Mouse (Mus musculus): ENCODE data around the gene Wdr6. TPM values are rescaled to one million over a fixed set of nuclear protein-coding genes. Genes with fewer than 3 reads are reported as not detected.

Gene Wdr6
- polyA plus RNA-seq, 1 experiment from 2014 or later = 71.4 TPM

GRCm38 (mm10) chr9:108546875-108547274 lies 31.7 kb downstream of the Wdr6 start:
- no peak for ATAC-seq
- no peaks in the 10 kb centered on the region for H3K4me1 ChIP-seq (replicated peaks)
- no peak overlapping the region for H3K27ac ChIP-seq
- H3K36me3 ChIP-seq = peaks cover 40% of the 10 kb centered on the region
- no peak overlapping the region for H3K4me2 ChIP-seq (replicated peaks)
- no peaks in the 10 kb centered on the region for H3K27me3 ChIP-seq (replicated peaks)
- 90% methylated on average over 1 of the region's 1 CpGs for WGBS
- no peak overlapping the region for H3K9ac ChIP-seq
- H3K4me3 ChIP-seq (replicated peaks) = no peak overlapping the region
- H3K9me3 ChIP-seq = no peaks in the 10 kb centered on the region

- Histone ChIP-seq H3K4me2 (replicated peaks) (no peak overlapping the region), H3K27ac (no peak overlapping the region), H3K27me3 (replicated peaks) (no peaks in the 10 kb centered on the region), H3K4me3 (replicated peaks) (no peak overlapping the region), H3K9me3 (no peaks in the 10 kb centered on the region), H3K36me3 (peaks cover 49% of the 10 kb centered on the region), H3K9ac (no peak overlapping the region), H3K4me1 (replicated peaks) (no peaks in the 10 kb centered on the region)
- WGBS = 94% methylated on average over 3 of the region's 3 CpGs
- no peak for ATAC-seq
These were observed 32.6 kb downstream of the Wdr6 start for GRCm38 (mm10) chr9:108545986-108546385.

GRCm38 (mm10) chr9:108540846-108541245 lies 37.7 kb downstream of the Wdr6 start:
- H3K27me3 ChIP-seq (replicated peaks) = no peaks in the 10 kb centered on the region

GRCm38 (mm10) chr9:108531496-108531895 lies 47.0 kb downstream of the Wdr6 start:
- no peak overlapping the region for H3K4me3 ChIP-seq (replicated peaks)
- H3K36me3 ChIP-seq = peaks cover 42% of the 10 kb centered on the region
- H3K4me1 ChIP-seq (replicated peaks) = no peaks in the 10 kb centered on the region
- H3K4me2 ChIP-seq (replicated peaks) = no peak overlapping the region
- H3K27ac ChIP-seq = no peak overlapping the region
- no peak overlapping the region for H3K9ac ChIP-seq
- H3K27me3 ChIP-seq (replicated peaks) = no peaks in the 10 kb centered on the region
- H3K9me3 ChIP-seq = no peaks in the 10 kb centered on the region
- WGBS = 96% methylated on average over 1 of the region's 1 CpGs
- no peak for ATAC-seq

More at GRCm38 (mm10) chr9:108540846-108541245, 37.7 kb downstream of the Wdr6 start:
- Histone ChIP-seq H3K4me1 (replicated peaks) (no peaks in the 10 kb centered on the region), H3K9ac (no peak overlapping the region), H3K4me2 (replicated peaks) (no peak overlapping the region), H3K9me3 (no peaks in the 10 kb centered on the region), H3K36me3 (peaks cover 59% of the 10 kb centered on the region), H3K4me3 (replicated peaks) (no peak overlapping the region), H3K27ac (no peak overlapping the region)
- ATAC-seq = no peak

GRCm38 (mm10) chr9:108530954-108531353 lies 47.6 kb downstream of the Wdr6 start:
- peaks cover 37% of the 10 kb centered on the region for H3K36me3 ChIP-seq
- no peaks in the 10 kb centered on the region for H3K9me3 ChIP-seq

GRCm38 (mm10) chr9:108525400-108525799 lies 53.1 kb downstream of the Wdr6 start:
- no peak for ATAC-seq
- H3K4me1 ChIP-seq (replicated peaks) = no peaks in the 10 kb centered on the region
- H3K4me3 ChIP-seq (replicated peaks) = no peak overlapping the region
- H3K27ac ChIP-seq = no peak overlapping the region
- no peak overlapping the region for H3K9ac ChIP-seq
- H3K27me3 ChIP-seq (replicated peaks) = no peaks in the 10 kb centered on the region
- H3K4me2 ChIP-seq (replicated peaks) = no peak overlapping the region
- H3K9me3 ChIP-seq = no peaks in the 10 kb centered on the region
- peaks cover 17% of the 10 kb centered on the region for H3K36me3 ChIP-seq
- WGBS = 73% methylated on average over 3 of the region's 3 CpGs

More at GRCm38 (mm10) chr9:108530954-108531353, 47.6 kb downstream of the Wdr6 start:
- Histone ChIP-seq H3K4me3 (replicated peaks) (no peak overlapping the region), H3K9ac (no peak overlapping the region), H3K4me2 (replicated peaks) (no peak overlapping the region), H3K4me1 (replicated peaks) (no peaks in the 10 kb centered on the region), H3K27me3 (replicated peaks) (no peaks in the 10 kb centered on the region), H3K27ac (no peak overlapping the region)
- ATAC-seq = no peak
- 77% methylated on average over 1 of the region's 1 CpGs for WGBS

- Histone ChIP-seq H3K27ac (no peak overlapping the region), H3K36me3 (peaks cover 6% of the 10 kb centered on the region; the same call in 1 of the 2 replicates), H3K9ac (no peak overlapping the region), H3K4me1 (replicated peaks) (peaks cover 5% of the 10 kb centered on the region), H3K4me3 (replicated peaks) (no peak overlapping the region), H3K27me3 (replicated peaks) (no peaks in the 10 kb centered on the region), H3K9me3 (no peaks in the 10 kb centered on the region), H3K4me2 (replicated peaks) (no peak overlapping the region)
- no peak for ATAC-seq
- 94% methylated on average over 4 of the region's 4 CpGs for WGBS
These were observed 55.2 kb downstream of the Wdr6 start for GRCm38 (mm10) chr9:108523341-108523740.

MicroRNA genes within 50 kb of the gene (microRNA counts, 519-probe panel; counts per million panel counts)
- microRNA mmu-miR-191 (3,088 counts per million, percentile 78 among the panel's probes with 10 or more counts), microRNA mmu-miR-425 (2,880 counts per million, percentile 74 among the panel's probes with 10 or more counts)

Other genes with a start within 250 kb of the Wdr6 start
- gene Gpx1, start 239.8 kb downstream of the Wdr6 start, polyA plus RNA-seq (2015; fragmentation: Nextera tagmentation; extraction: Ambion mirVana) = 1,041 and 1,081 TPM in 2 replicates
- 82.5 and 89.1 TPM in 2 replicates for gene Usp4, start 230.9 kb downstream of the Wdr6 start, polyA plus RNA-seq (2015; fragmentation: Nextera tagmentation; extraction: Ambion mirVana)
- 0.30 and 0.88 TPM in 2 replicates for gene 1700102P08Rik, start 185.9 kb downstream of the Wdr6 start, polyA plus RNA-seq (2015; fragmentation: Nextera tagmentation; extraction: Ambion mirVana)
- gene Ccdc36, start 150.3 kb downstream of the Wdr6 start, polyA plus RNA-seq (2015; fragmentation: Nextera tagmentation; extraction: Ambion mirVana) = 1.5 and 1.6 TPM in 2 replicates
- gene BC048562, start 142.3 kb downstream of the Wdr6 start, polyA plus RNA-seq (2015; fragmentation: Nextera tagmentation; extraction: Ambion mirVana) = not detected in 2 replicates
- gene Ccdc71, start 118.2 kb downstream of the Wdr6 start, polyA plus RNA-seq (2015; fragmentation: Nextera tagmentation; extraction: Ambion mirVana) = 51.2 and 53.9 TPM in 2 replicates
- 48.7 and 54.2 TPM in 2 replicates for gene Klhdc8b, start 117.2 kb downstream of the Wdr6 start, polyA plus RNA-seq (2015; fragmentation: Nextera tagmentation; extraction: Ambion mirVana)
- 29.5 and 35.0 TPM in 2 replicates for gene Lamb2, start 99.0 kb downstream of the Wdr6 start, polyA plus RNA-seq (2015; fragmentation: Nextera tagmentation; extraction: Ambion mirVana)
- 49.5 and 52.4 TPM in 2 replicates for gene Usp19, start 88.1 kb downstream of the Wdr6 start, polyA plus RNA-seq (2015; fragmentation: Nextera tagmentation; extraction: Ambion mirVana)
- gene Qars, start 71.0 kb downstream of the Wdr6 start, polyA plus RNA-seq (2015; fragmentation: Nextera tagmentation; extraction: Ambion mirVana) = 105 and 106 TPM in 2 replicates
- gene Qrich1, start 61.9 kb downstream of the Wdr6 start, polyA plus RNA-seq (2015; fragmentation: Nextera tagmentation; extraction: Ambion mirVana) = 93.1 and 102 TPM in 2 replicates
- 173 and 179 TPM in 2 replicates for gene Impdh2, start 18.5 kb downstream of the Wdr6 start, polyA plus RNA-seq (2015; fragmentation: Nextera tagmentation; extraction: Ambion mirVana)
- gene Ndufaf3, start 11.3 kb downstream of the Wdr6 start, polyA plus RNA-seq (2015; fragmentation: Nextera tagmentation; extraction: Ambion mirVana) = 37.7 and 42.4 TPM in 2 replicates
- gene Dalrd3, start 8.9 kb downstream of the Wdr6 start, polyA plus RNA-seq (2015; fragmentation: Nextera tagmentation; extraction: Ambion mirVana) = 112 and 118 TPM in 2 replicates
- gene P4htm, start 18.9 kb upstream of the Wdr6 start, polyA plus RNA-seq (2015; fragmentation: Nextera tagmentation; extraction: Ambion mirVana) = 5.8 and 6.4 TPM in 2 replicates
- 41.0 and 46.4 TPM in 2 replicates for gene Arih2, start 70.6 kb upstream of the Wdr6 start, polyA plus RNA-seq (2015; fragmentation: Nextera tagmentation; extraction: Ambion mirVana)
- gene Slc25a20, start 83.3 kb upstream of the Wdr6 start, polyA plus RNA-seq (2015; fragmentation: Nextera tagmentation; extraction: Ambion mirVana) = 77.1 and 83.3 TPM in 2 replicates
- gene Prkar2a, start 110.6 kb upstream of the Wdr6 start, polyA plus RNA-seq (2015; fragmentation: Nextera tagmentation; extraction: Ambion mirVana) = 51.9 and 55.0 TPM in 2 replicates
- gene Ip6k2, start 205.1 kb upstream of the Wdr6 start, polyA plus RNA-seq (2015; fragmentation: Nextera tagmentation; extraction: Ambion mirVana) = 62.6 and 65.0 TPM in 2 replicates
- 10.4 and 12.0 TPM in 2 replicates for gene Nckipsd, start 229.6 kb upstream of the Wdr6 start, polyA plus RNA-seq (2015; fragmentation: Nextera tagmentation; extraction: Ambion mirVana)
- gene Celsr3, start 247.6 kb upstream of the Wdr6 start, polyA plus RNA-seq (2015; fragmentation: Nextera tagmentation; extraction: Ambion mirVana) = 0.64 and 1.3 TPM in 2 replicates